Mouse (Mus musculus) limb, embryonic 14.5 days (tissue): Measurements from ENCODE around the gene Erlin1. TPM values are rescaled to one million over a fixed set of nuclear protein-coding genes. Genes with fewer than 3 reads are reported as not detected.

Experiments
- ATAC-seq: fragments of 200-750 bp; cut with Nextera tagmentation; 2 replicates; pipeline ENCODE4 v1.8.0; 2017; ENCODE audit warnings: low read depth, moderate number of reproducible peaks, moderate TSS enrichment; ENCODE audit not compliant: low FRiP score
- DNase-seq: peaks from one replicate; pipeline ENCODE4 v3.0.0-alpha.2; 2015; ENCODE audit warnings: low spot score
- H3K27ac ChIP-seq: fragments of 300-500 bp; sonication (generic); replicated peaks from 2 replicates; pipeline ENCODE4 v1.5.1; 2014; ENCODE audit warnings: low read depth, mild to moderate bottlenecking, low read length, moderate library complexity, mixed read lengths
- H3K27me3 ChIP-seq: fragments of 300-500 bp; sonication (generic); 2 replicates; pipeline ENCODE4 v1.6.1; 2014; ENCODE audit warnings: low read length, mixed read lengths; ENCODE audit not compliant: control insufficient read depth, insufficient read depth
- H3K36me3 ChIP-seq: fragments of 300-500 bp; sonication (generic); 2 replicates; pipeline ENCODE4 v1.6.1; 2014; ENCODE audit warnings: mild to moderate bottlenecking, low read length, moderate library complexity, mixed read lengths; ENCODE audit not compliant: control insufficient read depth, insufficient read depth
- H3K4me1 ChIP-seq: fragments of 300-500 bp; sonication (generic); 2 replicates; pipeline ENCODE4 v1.6.1; 2014; ENCODE audit warnings: antibody characterized with exemption, low read length, mixed read lengths; ENCODE audit not compliant: control insufficient read depth, insufficient read depth
- H3K4me2 ChIP-seq: fragments of 300-500 bp; sonication (generic); replicated peaks from 2 replicates; pipeline ENCODE4 v1.6.1; 2014; ENCODE audit warnings: low read depth, mild to moderate bottlenecking, low read length, moderate library complexity; ENCODE audit not compliant: severe bottlenecking
- H3K4me3 ChIP-seq: fragments of 300-500 bp; sonication (generic); replicated peaks from 2 replicates; pipeline ENCODE4 v1.5.1; 2014; ENCODE audit warnings: low read length
- H3K9ac ChIP-seq: fragments of 300-500 bp; sonication (generic); 2 replicates; pipeline ENCODE4 v1.6.1; 2014; ENCODE audit warnings: mild to moderate bottlenecking, low read depth, low read length, moderate library complexity; ENCODE audit not compliant: severe bottlenecking
- H3K9me3 ChIP-seq: fragments of 300-500 bp; sonication (generic); 2 replicates; pipeline ENCODE4 v1.6.1; 2016; ENCODE audit warnings: low read length; ENCODE audit not compliant: control insufficient read depth
- POLR2A ChIP-seq: fragments of 200-500 bp; IDR thresholded peaks from 2 replicates; pipeline ENCODE4 v1.8.0; 2012; ENCODE audit warnings: inconsistent platforms, mild to moderate bottlenecking, moderate library complexity, borderline replicate concordance; ENCODE audit not compliant: insufficient read depth, insufficient read length; ENCODE audit errors: extremely low read depth
- WGBS: fragments of 180-500 bp; shearing (Covaris S2); extraction: QIAGEN DNeasy Blood & Tissue Kit; methylation state at CpG from one replicate; pipeline ENCODE4 v1.1.7; 2014; 5-methylcytosine and 5-hydroxymethylcytosine counted together
- polyA plus RNA-seq, 2 experiments: library from polyadenylated mRNA; depleted of rRNA in 1 of 2; stranded (reverse) in 1 of 2; unstranded in 1 of 2; fragments of >200 nt; fragmentation: Nextera tagmentation in 1 of 2; extraction: Ambion mirVana in 1 of 2; gene quantifications; 2 replicates each; pipeline versions ENCODE4 v1.2.1 to v1.2.3; 2012 to 2014

The Erlin1 gene
- polyA plus RNA-seq, 2 experiments = 35.9 to 38.0 TPM

DNA sequence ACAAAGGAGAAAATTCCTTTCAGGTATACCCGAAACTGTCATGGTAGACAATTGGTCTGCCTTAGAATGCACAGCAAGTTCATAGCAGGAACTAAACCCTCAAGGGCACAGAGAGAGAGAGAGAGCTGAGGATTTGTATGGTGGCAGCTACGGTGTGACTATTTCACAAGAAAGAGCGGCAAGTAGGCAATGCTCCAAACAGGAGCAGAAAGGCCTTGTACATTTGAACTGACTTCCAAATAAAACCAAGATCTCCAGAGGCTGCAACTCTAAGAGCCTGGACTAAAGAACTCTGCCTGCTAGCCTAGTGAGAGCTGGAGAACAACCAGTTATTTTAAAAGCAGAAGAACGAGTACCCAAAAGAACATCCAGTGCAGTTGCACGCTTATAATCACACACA lies 27.5 kb downstream of the Erlin1 start:
- Histone ChIP-seq H3K4me2 (no peak overlapping the region), H3K36me3 (peaks cover 63% of the 10 kb centered on the region), H3K4me3 (no peak overlapping the region), H3K9me3 (no peaks in the 10 kb centered on the region), H3K27me3 (no peaks in the 10 kb centered on the region), H3K27ac (no peak overlapping the region), H3K4me1 (no peaks in the 10 kb centered on the region), H3K9ac (no peak overlapping the region)
- TF ChIP-seq POLR2A = no peak
- DNase-seq (no peak), ATAC-seq (no peak)
- 82% methylated on average over 5 of the region's 5 CpGs for WGBS

DNA sequence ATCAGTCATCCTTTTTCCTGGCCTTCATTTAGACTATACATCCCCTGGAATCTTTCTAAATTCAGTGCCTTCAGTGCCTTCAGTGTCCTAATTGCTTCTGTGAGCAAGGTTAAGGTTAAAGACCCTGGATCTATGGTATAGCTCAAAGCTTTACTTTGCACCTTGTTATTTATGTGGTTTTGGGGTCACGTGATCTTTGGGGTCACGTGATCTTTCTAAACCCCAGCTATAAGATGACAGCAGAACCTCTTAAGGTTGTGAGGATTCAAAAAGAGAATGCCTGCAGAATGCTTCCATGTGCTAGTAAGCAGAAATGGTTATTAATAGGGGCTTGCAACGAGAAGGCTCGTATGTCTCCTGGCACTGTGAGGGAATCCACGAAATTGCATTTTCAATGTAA lies 36.2 kb downstream of the Erlin1 start:
- Histone ChIP-seq H3K27me3 (no peaks in the 10 kb centered on the region), H3K4me3 (no peak overlapping the region), H3K27ac (no peak overlapping the region), H3K36me3 (peaks cover 33% of the 10 kb centered on the region), H3K9ac (no peak overlapping the region), H3K9me3 (no peaks in the 10 kb centered on the region), H3K4me1 (no peaks in the 10 kb centered on the region), H3K4me2 (no peak overlapping the region)
- ATAC-seq (no peak), DNase-seq (no peak)
- WGBS = 91% methylated on average over 5 of the region's 5 CpGs
- no peak for TF ChIP-seq POLR2A

DNA sequence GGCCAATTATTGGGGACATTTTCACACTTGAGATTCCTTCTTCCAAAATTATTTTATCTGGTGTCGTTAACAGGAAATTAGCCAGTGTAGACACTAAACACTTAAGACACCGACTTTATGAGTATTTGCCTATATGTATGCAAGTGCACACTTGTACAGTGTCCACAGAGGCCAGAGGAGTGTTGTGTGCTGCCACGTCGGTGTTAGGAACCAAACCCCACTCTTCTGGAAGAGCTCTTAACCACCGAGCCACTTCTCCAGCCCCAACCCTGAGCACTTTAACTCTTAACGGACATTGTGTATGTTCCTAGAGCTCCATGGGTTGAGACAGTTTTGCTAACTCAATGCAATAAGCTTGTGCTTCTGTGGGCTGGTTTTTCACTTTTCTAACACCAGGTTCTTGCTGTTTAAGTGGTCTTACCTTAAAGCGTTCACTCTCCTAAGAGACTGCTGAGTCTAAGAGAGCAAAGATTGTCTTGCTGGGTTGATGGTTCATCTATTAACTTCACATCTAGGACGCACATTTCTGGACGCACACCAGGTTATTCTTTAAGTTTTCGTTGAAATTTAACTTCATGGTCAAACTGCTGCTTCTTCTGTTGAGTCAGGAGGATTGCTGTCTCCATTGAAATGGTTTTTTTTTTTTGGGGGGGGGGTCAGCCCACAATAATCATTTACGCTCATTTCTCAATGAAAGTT lies 37.4 kb downstream of the Erlin1 start:
- 88% methylated on average over 11 of the region's 11 CpGs for WGBS
- no peak for ATAC-seq
- H3K4me1 ChIP-seq = no peaks in the 10 kb centered on the region
- DNase-seq = no peak
- TF ChIP-seq POLR2A = no peak
- H3K9me3 ChIP-seq = no peaks in the 10 kb centered on the region
- peaks cover 23% of the 10 kb centered on the region for H3K36me3 ChIP-seq
- no peak overlapping the region for H3K27ac ChIP-seq
- H3K4me2 ChIP-seq = no peak overlapping the region
- H3K27me3 ChIP-seq = no peaks in the 10 kb centered on the region
- H3K4me3 ChIP-seq = no peak overlapping the region
- no peak overlapping the region for H3K9ac ChIP-seq

DNA sequence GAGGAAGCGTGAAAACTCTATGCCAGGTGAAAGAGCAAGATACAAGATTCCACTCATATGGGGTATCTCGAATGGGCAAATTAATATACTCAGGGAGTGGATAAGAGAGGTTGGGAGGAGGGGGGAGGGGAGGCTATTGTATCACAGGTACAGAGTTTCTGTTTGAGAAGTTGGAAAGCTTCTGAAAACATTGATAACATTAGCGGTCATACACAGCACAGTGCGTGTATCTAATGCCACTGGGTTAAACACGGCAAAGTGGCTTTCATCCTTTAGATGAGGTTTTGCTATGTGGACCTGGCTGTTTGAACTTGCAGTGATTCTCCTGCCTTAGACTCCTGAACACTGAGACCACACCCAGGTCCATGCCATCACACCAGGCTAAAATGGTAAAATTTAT lies 39.6 kb downstream of the Erlin1 start:
- no peak for TF ChIP-seq POLR2A
- peaks cover 6% of the 10 kb centered on the region; the same call in 1 of the 2 replicates for H3K36me3 ChIP-seq
- no peak overlapping the region for H3K4me2 ChIP-seq
- DNase-seq = no peak
- no peak for ATAC-seq
- H3K4me1 ChIP-seq = no peaks in the 10 kb centered on the region
- WGBS = 92% methylated on average over 5 of the region's 5 CpGs
- no peaks in the 10 kb centered on the region for H3K27me3 ChIP-seq
- H3K27ac ChIP-seq = no peak overlapping the region
- H3K4me3 ChIP-seq = no peak overlapping the region
- no peak overlapping the region for H3K9ac ChIP-seq
- H3K9me3 ChIP-seq = no peaks in the 10 kb centered on the region

DNA sequence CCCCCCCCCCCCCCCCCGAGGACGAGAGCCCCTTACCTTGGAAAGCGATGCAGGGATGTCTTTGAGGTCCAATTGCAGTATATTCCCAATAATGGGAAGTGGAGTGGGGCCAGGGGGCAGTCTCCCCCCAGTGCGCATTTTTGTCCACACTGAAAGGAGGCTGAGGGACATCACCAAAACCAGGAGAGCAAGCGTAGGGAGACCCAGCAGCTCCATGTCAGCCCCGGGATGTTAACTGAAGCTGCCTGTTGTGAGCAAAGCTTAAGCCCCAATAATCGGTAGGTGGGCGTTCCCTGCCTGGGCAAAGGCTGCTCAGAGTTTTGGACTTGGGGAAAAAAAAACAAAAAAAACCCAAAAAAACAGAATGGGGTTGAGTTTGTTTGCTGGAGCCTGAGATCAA lies 40.6 kb downstream of the Erlin1 start, which contains the start of gene Cyp2c23:
Gene Cyp2c23 (minus strand): TSS at position 237 of the 400 bp plus-strand sequence.
- Histone ChIP-seq H3K36me3 (no peaks in the 10 kb centered on the region), H3K27me3 (no peaks in the 10 kb centered on the region), H3K27ac (no peak within 1 kb of the TSS), H3K9ac (no peak within 1 kb of the TSS), H3K4me1 (no peaks in the 10 kb centered on the region), H3K4me2 (no peak within 1 kb of the TSS), H3K4me3 (no peak within 1 kb of the TSS), H3K9me3 (no peaks in the 10 kb centered on the region)
- no peak for TF ChIP-seq POLR2A
- no peak for ATAC-seq
- 69% methylated on average over 6 of the region's 8 CpGs for WGBS
- no peak for DNase-seq
